Mouse (Mus musculus) urinary bladder, postnatal 36 days (tissue): Measurements from ENCODE around the gene Acox1.

Experiments
- DNase-seq, 2 experiments: peaks; one replicate each; pipeline ENCODE4 v3.0.0; 2022; ENCODE audit warnings: low spot score in 2 of 2, mixed read lengths in 1 of 2

Gene Acox1

GRCm38 (mm10) chr11:116198639-116199531 is at the start of gene Acox1, which contains the start of gene Ten1:
Gene Acox1, minus strand, starts transcription at chr11:116199045.
Gene Ten1, plus strand, starts transcription at chr11:116198855.
- DNase-seq = peak; percentile 93 to 96

- no peak for DNase-seq
Observed at GRCm38 (mm10) chr11:116247502-116248222, 48.8 kb upstream of the Acox1 start.

GRCm38 (mm10) chr11:116245616-116246015 is 46.8 kb upstream of the Acox1 start:
- no peak for DNase-seq

GRCm38 (mm10) chr11:116244580-116244979 is 45.7 kb upstream of the Acox1 start:
- DNase-seq = no peak

GRCm38 (mm10) chr11:116241744-116242235 is 42.9 kb upstream of the Acox1 start:
- no peak for DNase-seq

GRCm38 (mm10) chr11:116239797-116240196 is 41.0 kb upstream of the Acox1 start:
- no peak for DNase-seq

- peak; percentile 80 to 92 for DNase-seq
Observed at GRCm38 (mm10) chr11:116237742-116238395, 39.0 kb upstream of the Acox1 start, which contains the start of gene Evpl. Gene Evpl, minus strand, starts transcription at chr11:116238077.

- no peak for DNase-seq
Observed at GRCm38 (mm10) chr11:116234901-116235300, 36.1 kb upstream of the Acox1 start.

- no peak for DNase-seq
Observed at GRCm38 (mm10) chr11:116232427-116232826, 33.6 kb upstream of the Acox1 start.

GRCm38 (mm10) chr11:116228699-116229098 is 29.9 kb upstream of the Acox1 start:
- no peak for DNase-seq

GRCm38 (mm10) chr11:116226414-116226813 is 27.6 kb upstream of the Acox1 start:
- DNase-seq = peak; percentile 75 to 85

- no peak for DNase-seq
Observed at GRCm38 (mm10) chr11:116222740-116223059, 23.9 kb upstream of the Acox1 start.

GRCm38 (mm10) chr11:116221931-116222739 is 23.3 kb upstream of the Acox1 start:
- no peak for DNase-seq

- DNase-seq = peak in 1 of 2 experiments; percentile 63
Observed at GRCm38 (mm10) chr11:116219885-116220284, 21.0 kb upstream of the Acox1 start.

- DNase-seq = peak; percentile 80 to 92
Observed at GRCm38 (mm10) chr11:116218737-116219400, 20.0 kb upstream of the Acox1 start.

GRCm38 (mm10) chr11:116218263-116218662 is 19.4 kb upstream of the Acox1 start:
- no peak for DNase-seq

GRCm38 (mm10) chr11:116216549-116216948 is 17.7 kb upstream of the Acox1 start:
- no peak for DNase-seq

GRCm38 (mm10) chr11:116215991-116216390 is 17.1 kb upstream of the Acox1 start:
- DNase-seq = no peak

- DNase-seq = no peak
Observed at GRCm38 (mm10) chr11:116215181-116215580, 16.3 kb upstream of the Acox1 start.

GRCm38 (mm10) chr11:116213877-116214510 is 15.1 kb upstream of the Acox1 start:
- DNase-seq = no peak
